Comparison of ENCODE assay signal across 10 mouse cellular contexts in the genomic region with DNA sequence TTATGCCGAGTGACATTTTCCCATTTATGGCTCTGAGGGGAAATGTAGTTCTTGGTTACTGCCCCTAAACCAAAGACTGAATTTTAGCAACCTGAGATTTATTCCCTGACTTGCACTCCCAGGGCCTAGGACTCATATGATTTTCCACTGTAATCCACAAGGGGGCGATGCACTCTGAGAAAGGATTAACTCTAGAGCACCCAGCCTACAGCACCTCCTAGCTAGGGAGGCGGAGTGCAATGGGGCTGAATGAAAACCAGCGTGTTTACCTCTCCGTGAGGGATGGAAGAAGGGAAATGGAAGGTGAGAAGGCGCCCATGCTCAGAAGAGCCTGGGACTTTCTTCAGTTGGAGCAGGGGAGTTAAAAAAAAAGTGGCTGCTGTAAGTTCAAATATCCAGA.
DNase-seq lines count a peak whose midpoint lies in the region; ATAC-seq and TF ChIP-seq lines count a peak whose summit lies in the region.
"Had no signal": no experiment of that assay in that cellular context is flagged by ENCODE, and none has a peak within 500 bp of the region (broad histone marks: within the 10 kb centered on the region; RNA-seq: fewer than 3 reads in every experiment).

No protein-coding gene starts in this region.

- no peak overlapping the region for H3K27ac ChIP-seq in hindbrain, embryonic 11.5 days (ENCODE audit: low read depth, low read length)
- H3K27ac ChIP-seq in hindbrain, embryonic 13.5 days: no peak overlapping the region
- no peak overlapping the region for H3K27ac ChIP-seq in kidney, postnatal 0 days
- no peak overlapping the region for H3K27ac ChIP-seq in stomach, postnatal 0 days (replicated peaks)
- H3K27ac ChIP-seq: limb, embryonic 12.5 days; stomach, embryonic 15.5 days had no signal

- TF ChIP-seq EP300 in stomach, postnatal 0 days (optimal IDR thresholded peaks at IDR 0.05): no peak

- H3K4me2 ChIP-seq in hindbrain, embryonic 11.5 days (replicated peaks; ENCODE audit: low read depth, low read length): no peak overlapping the region
- no peak overlapping the region for H3K4me2 ChIP-seq in hindbrain, embryonic 13.5 days
- no peak overlapping the region for H3K4me2 ChIP-seq in kidney, postnatal 0 days (ENCODE audit: low read length)
- H3K4me2 ChIP-seq in stomach, postnatal 0 days (replicated peaks; ENCODE audit: low read depth): no peak overlapping the region
- H3K4me2 ChIP-seq: limb, embryonic 12.5 days; stomach, embryonic 15.5 days had no signal

- H3K9me3 ChIP-seq in hindbrain, embryonic 11.5 days (ENCODE audit: control insufficient read depth, low read length): no peaks in the 10 kb centered on the region
- no peaks in the 10 kb centered on the region for H3K9me3 ChIP-seq in hindbrain, embryonic 13.5 days
- H3K9me3 ChIP-seq in kidney, postnatal 0 days (replicated peaks; ENCODE audit: low read length): no peaks in the 10 kb centered on the region
- H3K9me3 ChIP-seq in stomach, postnatal 0 days (ENCODE audit: control insufficient read depth, low read length): no peaks in the 10 kb centered on the region
- H3K9me3 ChIP-seq: limb, embryonic 12.5 days; stomach, embryonic 15.5 days had no signal

- WGBS in hindbrain, embryonic 11.5 days: 23% methylated on average over 6 of the region's 6 CpGs
- 22% methylated on average over 6 of the region's 6 CpGs for WGBS in hindbrain, embryonic 13.5 days
- WGBS in kidney, postnatal 0 days: 31% methylated on average over 6 of the region's 6 CpGs
- 22% methylated on average over 6 of the region's 6 CpGs for WGBS in stomach, postnatal 0 days

- peak; percentile 78 for TF ChIP-seq CTCF in kidney, postnatal 0 days (IDR thresholded peaks at IDR 0.05; ENCODE audit: low read depth)
- peak; percentile 79 for TF ChIP-seq CTCF in stomach, postnatal 0 days (IDR thresholded peaks at IDR 0.05; ENCODE audit: low read depth)

- no peaks in the 10 kb centered on the region for H3K27me3 ChIP-seq in hindbrain, embryonic 11.5 days (ENCODE audit: control insufficient read depth, insufficient read depth, low read length)
- peaks cover 4% of the 10 kb centered on the region; the same call in 1 of the 2 replicates for H3K27me3 ChIP-seq in hindbrain, embryonic 13.5 days
- H3K27me3 ChIP-seq in kidney, postnatal 0 days (ENCODE audit: insufficient read depth, low read length): no peaks in the 10 kb centered on the region
- no peaks in the 10 kb centered on the region for H3K27me3 ChIP-seq in stomach, postnatal 0 days (ENCODE audit: control insufficient read depth, insufficient read depth, low read length)
- H3K27me3 ChIP-seq: stomach, embryonic 15.5 days had no signal

- ATAC-seq in hindbrain, embryonic 11.5 days (ENCODE audit: low FRiP score): peak; percentile 63; the same call in 1 of the 2 replicates
- ATAC-seq in hindbrain, embryonic 13.5 days (ENCODE audit: low FRiP score): no peak
- ATAC-seq in kidney, postnatal 0 days (replicated peaks; ENCODE audit: low FRiP score, low read depth): peak; percentile 71; the same call in 1 of the 2 replicates
- no peak for ATAC-seq in stomach, postnatal 0 days (ENCODE audit: low FRiP score, low TSS enrichment)

- H3K4me3 ChIP-seq in hindbrain, embryonic 11.5 days (ENCODE audit: low read depth, low read length): no peak overlapping the region
- no peak overlapping the region for H3K4me3 ChIP-seq in hindbrain, embryonic 13.5 days
- no peak overlapping the region for H3K4me3 ChIP-seq in kidney, postnatal 0 days (replicated peaks; ENCODE audit: low read depth, low read length)
- no peak overlapping the region for H3K4me3 ChIP-seq in stomach, postnatal 0 days (ENCODE audit: low read depth, low read length)
- H3K4me3 ChIP-seq: limb, embryonic 12.5 days; stomach, embryonic 15.5 days had no signal

- peak; percentile 69 for DNase-seq in hindbrain, embryonic 11.5 days (ENCODE audit: low spot score)
- peak; percentile 85 for DNase-seq in R1 (ENCODE audit: low read depth, low spot score)
- DNase-seq in embryo, embryonic 9.5 days (ENCODE audit: extremely low spot score): peak; percentile 61
- peak; percentile 62 for DNase-seq in kidney, postnatal 0 days (ENCODE audit: low spot score)
- peak; percentile 40 for DNase-seq in lung, postnatal 10 days
- peak; percentile 30 for DNase-seq in stomach, postnatal 0 days (ENCODE audit: low spot score)
- DNase-seq in gastrocnemius, postnatal 4 days (ENCODE audit: low spot score in 2 of 2): no peak

- H3K4me1 ChIP-seq in hindbrain, embryonic 11.5 days (replicated peaks; ENCODE audit: control insufficient read depth, insufficient read depth, low read length): no peaks in the 10 kb centered on the region
- H3K4me1 ChIP-seq in hindbrain, embryonic 13.5 days (replicated peaks): no peaks in the 10 kb centered on the region
- H3K4me1 ChIP-seq in kidney, postnatal 0 days (replicated peaks; ENCODE audit: insufficient read depth, low read length): no peaks in the 10 kb centered on the region
- H3K4me1 ChIP-seq in stomach, postnatal 0 days (replicated peaks; ENCODE audit: control insufficient read depth, insufficient read depth): no peaks in the 10 kb centered on the region
- H3K4me1 ChIP-seq: stomach, embryonic 15.5 days had no signal

- no peaks in the 10 kb centered on the region for H3K36me3 ChIP-seq in hindbrain, embryonic 11.5 days (ENCODE audit: control insufficient read depth, insufficient read depth, low read length)
- H3K36me3 ChIP-seq in hindbrain, embryonic 13.5 days: no peaks in the 10 kb centered on the region
- no peaks in the 10 kb centered on the region for H3K36me3 ChIP-seq in kidney, postnatal 0 days (ENCODE audit: insufficient read depth, low read length)
- no peaks in the 10 kb centered on the region for H3K36me3 ChIP-seq in stomach, postnatal 0 days (ENCODE audit: control insufficient read depth, insufficient read depth, low read length)
- H3K36me3 ChIP-seq: limb, embryonic 12.5 days; stomach, embryonic 15.5 days had no signal

- no peak overlapping the region for H3K9ac ChIP-seq in hindbrain, embryonic 11.5 days (ENCODE audit: low read depth, low read length)
- H3K9ac ChIP-seq in hindbrain, embryonic 13.5 days: no peak overlapping the region
- no peak overlapping the region for H3K9ac ChIP-seq in kidney, postnatal 0 days (ENCODE audit: low read depth, low read length)
- no peak overlapping the region for H3K9ac ChIP-seq in stomach, postnatal 0 days (ENCODE audit: low read length)
- H3K9ac ChIP-seq: limb, embryonic 12.5 days; stomach, embryonic 15.5 days had no signal

Comparison
In these comparisons a context has a peak if more than half of its experiments do, and no peak if none do; other contexts are left out.
1. ATAC-seq: peak in hindbrain, embryonic 11.5 days (single experiment) and kidney, postnatal 0 days (single experiment); none in hindbrain, embryonic 13.5 days (single experiment) and stomach, postnatal 0 days (single experiment).
2. DNase-seq: peak in hindbrain, embryonic 11.5 days (single experiment), R1 (single experiment), embryo, embryonic 9.5 days (single experiment), kidney, postnatal 0 days (single experiment), lung, postnatal 10 days (single experiment) and stomach, postnatal 0 days (single experiment); none in gastrocnemius, postnatal 4 days (0 of 2).